Mouse (Mus musculus) thymus, adult 2 months (tissue): Measurements from ENCODE around the gene Gal3st4.

ENCODE experiments used
- CTCF ChIP-seq: fragments of 200-500 bp; IDR thresholded peaks from 2 replicates; pipeline ENCODE4 v1.5.1; 2012; ENCODE audit warnings: mild to moderate bottlenecking, control low read depth, low read length, moderate library complexity, borderline replicate concordance; ENCODE audit not compliant: control insufficient read depth, poor library complexity, insufficient read depth; ENCODE audit errors: extremely low read depth
- POLR2A ChIP-seq: fragments of 200-500 bp; IDR thresholded peaks from 2 replicates; pipeline ENCODE4 v1.6.1; 2012; ENCODE audit warnings: mild to moderate bottlenecking, low read length, control low read depth, moderate library complexity; ENCODE audit not compliant: control insufficient read depth, poor library complexity, insufficient read depth; ENCODE audit errors: extremely low read depth

DNA sequence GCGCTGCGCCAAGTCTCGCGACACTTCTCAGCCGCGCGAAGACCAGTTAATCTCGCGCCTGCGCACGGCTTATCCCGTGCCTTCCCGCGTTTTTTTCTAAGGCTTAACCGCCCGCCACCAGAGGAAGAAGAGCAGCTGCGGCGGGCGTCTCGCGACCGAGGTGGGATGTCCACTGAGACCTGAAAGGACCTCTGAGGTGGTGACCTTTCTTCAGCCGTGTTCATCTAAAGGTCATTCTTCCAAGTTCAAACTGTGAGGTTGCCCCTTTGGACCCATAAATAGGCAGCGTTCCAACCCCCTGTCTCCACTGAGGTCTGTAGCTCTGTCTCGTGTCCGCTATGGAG, 7.8 kb upstream of the Gal3st4 start:
- TF ChIP-seq POLR2A (0 out of 2 replicates have a peak, but pooled peaks have one; percentile 9), CTCF (no peak)
